Mouse (Mus musculus) hindbrain, embryonic 12.5 days (tissue): ENCODE data around the gene Smarcad1. TPM values are rescaled to one million over a fixed set of nuclear protein-coding genes. Genes with fewer than 3 reads are reported as not detected.

ENCODE experiments used
- ATAC-seq: fragments of 200-750 bp; cut with Nextera tagmentation; 2 replicates; pipeline ENCODE4 v1.8.0; 2017; ENCODE audit warnings: moderate TSS enrichment; ENCODE audit not compliant: low FRiP score
- H3K27ac ChIP-seq: fragments of 300-500 bp; sonication (generic); 2 replicates; pipeline ENCODE4 v1.5.1; 2016; ENCODE audit warnings: mild to moderate bottlenecking
- H3K27me3 ChIP-seq: fragments of 300-500 bp; sonication (generic); 2 replicates; pipeline ENCODE4 v1.6.1; 2016; ENCODE audit warnings: mild to moderate bottlenecking
- H3K36me3 ChIP-seq: fragments of 300-500 bp; sonication (generic); 2 replicates; pipeline ENCODE4 v1.6.1; 2016; ENCODE audit warnings: mild to moderate bottlenecking
- H3K4me1 ChIP-seq: fragments of 300-500 bp; sonication (generic); 2 replicates; pipeline ENCODE4 v1.6.1; 2016
- H3K4me2 ChIP-seq: fragments of 300-500 bp; sonication (generic); replicated peaks from 2 replicates; pipeline ENCODE4 v1.6.1; 2016; ENCODE audit warnings: mild to moderate bottlenecking
- H3K4me3 ChIP-seq: fragments of 300-500 bp; sonication (generic); 2 replicates; pipeline ENCODE4 v1.5.1; 2016; ENCODE audit warnings: mild to moderate bottlenecking
- H3K9ac ChIP-seq: fragments of 300-500 bp; sonication (generic); 2 replicates; pipeline ENCODE4 v1.6.1; 2016; ENCODE audit warnings: mild to moderate bottlenecking, moderate library complexity
- H3K9me3 ChIP-seq: fragments of 300-500 bp; sonication (generic); replicated peaks from 2 replicates; pipeline ENCODE4 v1.6.1; 2016; ENCODE audit warnings: mild to moderate bottlenecking
- WGBS: fragments of 180-500 bp; shearing (Covaris S2); methylation state at CpG from one replicate; pipeline ENCODE4 v1.1.7; 2016; 5-methylcytosine and 5-hydroxymethylcytosine counted together
- polyA plus RNA-seq: library from polyadenylated mRNA; unstranded; fragments of >200 nt; fragmentation: Nextera tagmentation; extraction: Ambion mirVana; gene quantifications from 2 replicates; pipeline ENCODE4 v1.2.1, GENCODE M21; 2016

Gene Smarcad1
- polyA plus RNA-seq, 1 experiment from 2014 or later: 134 TPM

DNA sequence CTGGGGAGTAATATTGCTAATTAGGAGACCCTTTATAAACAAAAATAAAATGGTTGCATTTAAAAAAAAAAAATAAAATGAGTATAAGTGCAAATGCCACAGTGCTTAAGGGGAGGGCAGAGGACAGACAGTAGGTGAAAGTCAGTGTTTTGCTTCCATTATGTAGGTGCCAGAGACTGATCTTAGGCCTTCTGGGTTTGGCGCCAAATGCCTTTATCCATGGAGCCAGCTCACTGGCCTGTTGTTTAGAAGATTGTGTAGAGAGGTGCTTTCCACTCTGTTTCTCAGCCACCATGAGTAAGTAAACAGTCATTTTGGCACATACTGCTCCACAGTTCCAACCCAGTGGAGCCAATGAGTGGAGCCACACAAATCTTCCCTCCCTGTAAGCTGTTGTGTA lies 75.2 kb downstream of the Smarcad1 start:
- no peaks in the 10 kb centered on the region for H3K27me3 ChIP-seq
- WGBS: 96% methylated on average over 1 of the region's 1 CpGs
- no peak overlapping the region for H3K4me3 ChIP-seq
- peaks cover 46% of the 10 kb centered on the region for H3K36me3 ChIP-seq
- H3K4me2 ChIP-seq: no peak overlapping the region
- no peak overlapping the region for H3K9ac ChIP-seq
- no peaks in the 10 kb centered on the region for H3K4me1 ChIP-seq
- no peaks in the 10 kb centered on the region for H3K9me3 ChIP-seq
- no peak for ATAC-seq
- H3K27ac ChIP-seq: no peak overlapping the region

GRCm38 (mm10) chr6:65126074-65126726 lies 83.8 kb downstream of the Smarcad1 start:
- 23% methylated on average over 2 of the region's 2 CpGs for WGBS
- ATAC-seq: peak; percentile 41
- Histone ChIP-seq H3K36me3 (no peaks in the 10 kb centered on the region), H3K4me2 (no peak overlapping the region), H3K4me3 (no peak overlapping the region), H3K27me3 (no peaks in the 10 kb centered on the region), H3K4me1 (0 out of 2 replicates have a peak, but pooled peaks cover 2% of the 10 kb centered on the region), H3K9me3 (no peaks in the 10 kb centered on the region), H3K9ac (no peak overlapping the region), H3K27ac (no peak overlapping the region)

DNA sequence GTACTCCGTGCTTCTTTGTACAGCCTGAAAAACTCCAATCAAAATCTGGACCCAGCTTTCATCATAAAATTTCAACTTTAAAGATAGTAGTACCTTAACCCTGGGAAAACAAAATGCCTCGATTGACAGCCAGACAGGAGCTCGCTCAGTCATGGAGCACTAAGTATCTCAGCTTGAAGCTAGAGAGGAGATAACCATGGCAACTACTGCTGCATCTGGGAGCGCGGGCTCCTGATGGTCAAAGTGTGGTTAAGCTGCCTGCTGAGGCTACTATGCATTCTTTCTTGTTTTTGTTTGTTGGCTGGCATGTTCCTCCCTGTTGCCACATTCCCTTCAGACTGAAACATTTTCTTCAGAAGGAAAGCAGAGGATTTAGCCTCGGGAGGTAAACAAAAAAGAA lies 90.0 kb downstream of the Smarcad1 start:
- 40% methylated on average over 6 of the region's 6 CpGs for whole genome bisulfite sequencing
- H3K27me3 ChIP-seq: no peaks in the 10 kb centered on the region

GRCm38 (mm10) chr6:65137802-65138201 lies 95.4 kb downstream of the Smarcad1 start:
- 0 out of 2 replicates have a peak, but pooled peaks have one; percentile 37 for ATAC-seq

More for the DNA sequence above, 90.0 kb downstream of the Smarcad1 start:
- H3K9me3 ChIP-seq: no peaks in the 10 kb centered on the region
- no peak overlapping the region; the same call in 1 of the 2 replicates for H3K27ac ChIP-seq
- no peak overlapping the region for H3K4me3 ChIP-seq
- no peaks in the 10 kb centered on the region for H3K36me3 ChIP-seq
- H3K4me1 ChIP-seq: no peaks in the 10 kb centered on the region; the same call in 1 of the 2 replicates
- 0 out of 2 replicates have a peak, but pooled peaks have one; percentile 33 for ATAC-seq
- no peak overlapping the region for H3K9ac ChIP-seq
- no peak overlapping the region for H3K4me2 ChIP-seq

DNA sequence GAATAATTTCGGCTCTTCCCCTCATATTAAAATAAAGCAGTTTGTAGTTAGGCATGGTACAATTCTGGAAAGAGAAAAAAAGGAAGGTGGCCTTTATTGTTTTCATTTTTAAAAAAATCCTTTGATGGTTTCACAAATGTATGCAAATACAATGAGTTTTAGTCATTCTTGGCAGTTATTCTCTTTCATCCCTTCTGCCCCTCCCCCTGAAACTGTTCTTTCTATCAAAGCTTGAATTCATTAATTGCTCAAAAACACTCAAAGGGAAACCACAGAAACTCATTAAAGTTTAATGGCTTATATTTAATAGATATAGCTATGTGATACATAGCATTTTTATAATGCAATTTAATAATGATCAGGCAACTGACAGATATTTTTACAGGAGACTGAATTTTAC lies 95.9 kb downstream of the Smarcad1 start:
- Histone ChIP-seq H3K4me1 (peaks cover 10% of the 10 kb centered on the region), H3K4me2 (no peak overlapping the region), H3K4me3 (no peak overlapping the region), H3K27ac (no peak overlapping the region), H3K36me3 (no peaks in the 10 kb centered on the region), H3K9me3 (no peaks in the 10 kb centered on the region), H3K27me3 (no peaks in the 10 kb centered on the region), H3K9ac (no peak overlapping the region)
- no peak for ATAC-seq
- 76% methylated on average over 1 of the region's 1 CpGs for WGBS

More at GRCm38 (mm10) chr6:65137802-65138201, 95.4 kb downstream of the Smarcad1 start:
- H3K36me3 ChIP-seq: no peaks in the 10 kb centered on the region
- H3K4me3 ChIP-seq: no peak overlapping the region
- no peaks in the 10 kb centered on the region for H3K9me3 ChIP-seq
- H3K4me2 ChIP-seq: no peak overlapping the region
- no peak overlapping the region for H3K9ac ChIP-seq
- peaks cover 10% of the 10 kb centered on the region for H3K4me1 ChIP-seq
- H3K27me3 ChIP-seq: no peaks in the 10 kb centered on the region
- WGBS: 26% methylated on average over 2 of the region's 2 CpGs
- no peak overlapping the region for H3K27ac ChIP-seq

- Histone ChIP-seq H3K9ac (no peak overlapping the region), H3K27ac (peak overlapping the region; percentile 49), H3K4me3 (no peak overlapping the region), H3K4me2 (peak overlapping the region; percentile 0; the same call in 1 of the 2 replicates), H3K4me1 (peaks cover 22% of the 10 kb centered on the region), H3K36me3 (no peaks in the 10 kb centered on the region), H3K9me3 (no peaks in the 10 kb centered on the region), H3K27me3 (no peaks in the 10 kb centered on the region)
- peak; percentile 69 for ATAC-seq
- WGBS: 47% methylated on average over 5 of the region's 5 CpGs
Observed at GRCm38 (mm10) chr6:65140082-65140749, 97.8 kb downstream of the Smarcad1 start.

GRCm38 (mm10) chr6:65140750-65141243 lies 98.4 kb downstream of the Smarcad1 start:
- no peak overlapping the region for H3K9ac ChIP-seq
- no peak; the same call in 1 of the 2 replicates for ATAC-seq
- H3K4me2 ChIP-seq: peak overlapping the region; percentile 0; the same call in 1 of the 2 replicates
- no peaks in the 10 kb centered on the region for H3K36me3 ChIP-seq
- H3K9me3 ChIP-seq: no peaks in the 10 kb centered on the region
- H3K27me3 ChIP-seq: no peaks in the 10 kb centered on the region
- H3K27ac ChIP-seq: peak overlapping the region; percentile 49
- H3K4me3 ChIP-seq: no peak overlapping the region
- 61% methylated on average over 6 of the region's 6 CpGs for WGBS
- peaks cover 22% of the 10 kb centered on the region for H3K4me1 ChIP-seq

DNA sequence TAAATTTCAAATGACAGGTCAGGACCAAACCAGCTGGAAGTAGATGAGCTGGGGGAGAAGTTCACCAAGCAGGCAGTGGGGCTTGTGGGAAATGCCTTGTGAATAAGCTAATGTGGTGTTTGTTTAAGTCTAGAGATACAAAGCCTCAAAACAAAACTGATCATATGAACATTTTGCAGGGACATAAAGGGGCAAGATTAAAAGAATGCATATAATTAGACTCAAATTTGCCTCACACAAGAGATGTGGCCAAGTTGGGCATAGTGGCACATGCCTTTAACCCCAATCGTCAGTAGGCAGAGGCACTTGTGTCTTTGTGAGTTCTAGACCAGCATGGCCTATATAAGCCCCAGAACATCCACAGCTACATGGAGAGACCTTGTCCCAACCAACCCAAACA lies 99.9 kb downstream of the Smarcad1 start:
- peaks cover 22% of the 10 kb centered on the region for H3K4me1 ChIP-seq
- no peak overlapping the region for H3K4me3 ChIP-seq
- H3K27ac ChIP-seq: no peak overlapping the region
- WGBS: 83% methylated on average over 1 of the region's 1 CpGs
- H3K9ac ChIP-seq: no peak overlapping the region
- no peak for ATAC-seq
- H3K36me3 ChIP-seq: no peaks in the 10 kb centered on the region
- H3K9me3 ChIP-seq: no peaks in the 10 kb centered on the region
- no peaks in the 10 kb centered on the region for H3K27me3 ChIP-seq
- no peak overlapping the region for H3K4me2 ChIP-seq

DNA sequence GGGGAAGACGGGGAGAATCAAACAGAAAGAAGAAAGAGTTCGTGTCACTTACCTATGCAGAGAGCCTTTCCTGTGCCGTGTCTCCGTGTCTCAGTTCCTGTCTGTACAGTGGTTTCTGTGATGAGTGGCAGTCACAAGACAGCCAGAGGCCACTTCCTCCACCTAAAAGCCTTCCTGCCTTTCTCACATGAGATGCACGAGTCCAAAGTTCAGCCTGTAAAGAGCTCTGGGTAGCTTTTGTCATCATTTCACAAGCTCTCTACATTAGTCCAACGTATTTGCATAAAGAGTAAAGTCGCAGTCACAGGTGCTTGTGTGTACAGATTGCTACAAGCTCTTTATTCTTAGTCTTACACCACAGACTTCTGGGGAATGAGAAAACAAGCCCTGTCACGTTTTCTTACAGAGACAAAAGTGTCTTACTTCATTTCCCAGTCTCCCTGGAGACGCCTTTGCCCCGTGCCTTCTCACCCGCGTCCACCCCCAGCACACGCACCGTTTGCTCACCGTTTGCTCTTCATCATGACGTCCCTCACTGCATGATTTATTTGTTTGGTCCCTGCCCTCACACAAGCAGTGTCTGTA lies 102.3 kb downstream of the Smarcad1 start, which contains the start of gene Hpgds:
Gene Hpgds, minus strand, starts transcription at position 288 of the 585 bp plus-strand sequence.
- Histone ChIP-seq H3K4me2 (peak within 1 kb of the TSS; percentile 40), H3K4me3 (no peak within 1 kb of the TSS), H3K4me1 (peaks cover 14% of the 10 kb centered on the region), H3K27me3 (no peaks in the 10 kb centered on the region), H3K27ac (no peak within 1 kb of the TSS), H3K9me3 (no peaks in the 10 kb centered on the region), H3K36me3 (no peaks in the 10 kb centered on the region), H3K9ac (no peak within 1 kb of the TSS)
- 21% methylated on average over 16 of the region's 16 CpGs for WGBS
- ATAC-seq: peak; percentile 69

GRCm38 (mm10) chr6:65146363-65146762 lies 104.0 kb downstream of the Smarcad1 start:
- no peak for ATAC-seq
- Histone ChIP-seq H3K9me3 (no peaks in the 10 kb centered on the region), H3K27ac (no peak overlapping the region), H3K9ac (no peak overlapping the region), H3K4me3 (no peak overlapping the region), H3K4me1 (peaks cover 16% of the 10 kb centered on the region), H3K27me3 (no peaks in the 10 kb centered on the region), H3K4me2 (no peak overlapping the region), H3K36me3 (no peaks in the 10 kb centered on the region)
- WGBS: 97% methylated on average over 4 of the region's 4 CpGs

DNA sequence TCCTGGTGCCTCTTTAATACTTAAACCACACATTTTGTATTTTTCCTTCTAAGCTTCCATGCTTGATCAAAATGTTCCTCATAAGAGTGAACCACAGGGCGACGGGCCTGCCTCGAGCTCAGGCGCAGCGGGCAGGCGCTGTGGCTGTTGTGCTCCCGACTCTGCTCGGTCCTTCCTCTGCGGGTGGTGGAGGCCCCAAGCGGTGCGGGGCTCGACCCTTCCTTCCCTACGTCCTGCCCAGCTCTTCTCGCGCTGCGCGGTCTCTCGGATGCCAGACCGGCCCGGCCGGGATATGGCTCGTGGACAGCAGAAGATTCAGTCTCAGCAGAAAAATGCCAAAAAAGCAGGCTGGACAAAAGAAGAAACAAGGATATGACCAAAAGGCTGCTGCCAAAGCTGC lies 108.3 kb downstream of the Smarcad1 start:
- 7% methylated on average over 22 of the region's 22 CpGs for WGBS
- H3K9ac ChIP-seq: no peak overlapping the region
- H3K4me1 ChIP-seq: 0 out of 2 replicates have a peak, but pooled peaks cover 3% of the 10 kb centered on the region
- H3K27ac ChIP-seq: no peak overlapping the region
- no peaks in the 10 kb centered on the region for H3K36me3 ChIP-seq
- H3K4me2 ChIP-seq: peak overlapping the region; percentile 44
- no peaks in the 10 kb centered on the region for H3K27me3 ChIP-seq
- peak overlapping the region; percentile 11; the same call in 1 of the 2 replicates for H3K4me3 ChIP-seq
- no peak for ATAC-seq
- no peaks in the 10 kb centered on the region for H3K9me3 ChIP-seq

- 88% methylated on average over 3 of the region's 3 CpGs for WGBS
- H3K4me3 ChIP-seq: no peak overlapping the region
- no peaks in the 10 kb centered on the region for H3K9me3 ChIP-seq
- no peaks in the 10 kb centered on the region for H3K27me3 ChIP-seq
- H3K4me2 ChIP-seq: no peak overlapping the region
- no peak overlapping the region for H3K9ac ChIP-seq
- no peak overlapping the region for H3K27ac ChIP-seq
- H3K4me1 ChIP-seq: 0 out of 2 replicates have a peak, but pooled peaks cover 3% of the 10 kb centered on the region
- no peaks in the 10 kb centered on the region for H3K36me3 ChIP-seq
- no peak for ATAC-seq
Observed at GRCm38 (mm10) chr6:65153570-65153969, 111.2 kb downstream of the Smarcad1 start.
